Mouse (Mus musculus) megakaryocyte, embryonic 14.5 days (primary cell): ENCODE measurements around the gene Fgf13.

Experiments used
- FLI1 ChIP-seq: IDR thresholded peaks from 2 replicates; pipeline ENCODE4 v1.6.1; 2012; ENCODE audit warnings: low read length, inconsistent platforms, mixed read lengths
- GATA1 ChIP-seq: IDR thresholded peaks from 3 replicates; pipeline ENCODE4 v1.6.1; 2012; ENCODE audit warnings: mixed read lengths, low read length, inconsistent platforms, borderline replicate concordance

DNA sequence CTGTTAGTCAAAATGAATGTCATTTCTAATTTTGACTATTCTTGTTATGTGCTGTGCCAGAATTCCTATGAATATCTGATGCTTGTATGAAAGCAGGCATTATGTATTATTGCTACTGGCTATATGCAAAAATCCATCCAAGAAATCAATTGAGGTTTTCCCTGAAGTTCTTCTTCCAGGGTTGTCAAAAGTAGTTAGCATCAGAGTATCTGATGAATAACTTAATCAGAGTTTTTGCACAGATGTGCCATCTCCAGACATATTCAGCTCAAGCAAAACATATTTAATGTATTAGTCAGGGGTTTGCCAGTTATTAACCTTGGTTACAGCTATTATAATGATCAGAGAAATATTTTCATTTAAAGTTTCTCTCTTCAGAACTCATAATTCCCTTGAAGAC lies 454.7 kb downstream of the Fgf13 start:
- TF ChIP-seq GATA1 (no peak), FLI1 (no peak)
